Mouse (Mus musculus) forebrain, embryonic 13.5 days (tissue): Measurements from ENCODE around the gene Syt2. TPM values are rescaled to one million over a fixed set of nuclear protein-coding genes. Genes with fewer than 3 reads are reported as not detected.
A peak's percentile ranks its signal among the peaks of the same experiment; 100 is the strongest.

ENCODE experiments used
- ATAC-seq: fragments of 200-750 bp; cut with Nextera tagmentation; 2 replicates; pipeline ENCODE4 v1.8.0; 2017
- H3K27ac ChIP-seq: fragments of 300-500 bp; sonication (generic); 2 replicates; pipeline ENCODE4 v1.5.1; 2015; ENCODE audit warnings: inconsistent platforms, mild to moderate bottlenecking, moderate library complexity
- H3K27me3 ChIP-seq: fragments of 300-500 bp; sonication (generic); 2 replicates; pipeline ENCODE4 v1.6.1; 2015; ENCODE audit warnings: mild to moderate bottlenecking, inconsistent platforms
- H3K36me3 ChIP-seq: fragments of 300-500 bp; sonication (generic); 2 replicates; pipeline ENCODE4 v1.6.1; 2015; ENCODE audit warnings: mild to moderate bottlenecking, inconsistent platforms; ENCODE audit not compliant: poor library complexity, severe bottlenecking
- H3K4me1 ChIP-seq: fragments of 300-500 bp; sonication (generic); 2 replicates; pipeline ENCODE4 v1.6.1; 2015; ENCODE audit warnings: inconsistent platforms
- H3K4me2 ChIP-seq: fragments of 300-500 bp; sonication (generic); 2 replicates; pipeline ENCODE4 v1.6.1; 2015; ENCODE audit warnings: inconsistent platforms, mild to moderate bottlenecking, moderate library complexity
- H3K4me3 ChIP-seq: fragments of 300-500 bp; sonication (generic); 2 replicates; pipeline ENCODE4 v1.5.1; 2015; ENCODE audit warnings: mild to moderate bottlenecking, inconsistent platforms
- H3K9ac ChIP-seq: fragments of 300-500 bp; sonication (generic); 2 replicates; pipeline ENCODE4 v1.6.1; 2015; ENCODE audit warnings: mild to moderate bottlenecking, inconsistent platforms
- H3K9me3 ChIP-seq: fragments of 300-500 bp; sonication (generic); replicated peaks from 2 replicates; pipeline ENCODE4 v1.6.1; 2016; ENCODE audit warnings: inconsistent platforms
- WGBS: fragments of 180-500 bp; shearing (Covaris S2); methylation state at CpG from one replicate; pipeline ENCODE4 v1.1.7; 2015; 5-methylcytosine and 5-hydroxymethylcytosine counted together
- microRNA-seq: library from miRNA; unstranded; fragments of <30 nt; microRNA quantifications from one replicate; pipeline ENCODE4, GENCODE M21; 2016
- polyA plus RNA-seq: library from polyadenylated mRNA; unstranded; fragments of >200 nt; fragmentation: Nextera tagmentation; extraction: Ambion mirVana; gene quantifications from 2 replicates; pipeline ENCODE4 v1.2.1, GENCODE M21; 2015

Syt2 gene
- polyA plus RNA-seq, 1 experiment from 2014 or later = 1.1 TPM

DNA sequence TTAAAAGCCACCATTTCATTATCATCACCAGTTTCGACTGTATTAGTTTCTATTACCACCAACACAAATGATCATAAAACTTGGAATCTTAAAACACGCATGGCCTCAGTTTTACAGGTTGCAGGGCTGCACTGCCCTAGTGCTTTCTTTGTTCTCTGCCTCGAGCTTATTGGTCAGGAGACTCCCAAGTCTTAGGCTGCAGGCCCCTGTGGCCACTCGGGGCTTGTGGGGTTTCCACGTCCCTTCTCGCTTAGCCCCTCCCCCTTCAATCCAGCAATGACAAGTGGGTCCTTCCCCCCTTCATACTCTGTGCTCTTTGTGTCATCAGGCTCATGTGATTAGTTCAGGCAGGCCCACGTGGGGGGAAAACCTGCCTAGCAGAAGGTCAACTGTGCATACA is 141.6 kb downstream of the Syt2 start:
- H3K9me3 ChIP-seq = no peaks in the 10 kb centered on the region
- 46% methylated on average over 7 of the region's 7 CpGs for WGBS
- no peak overlapping the region for H3K4me2 ChIP-seq
- H3K27ac ChIP-seq = no peak overlapping the region
- H3K36me3 ChIP-seq = no peaks in the 10 kb centered on the region
- H3K27me3 ChIP-seq = no peaks in the 10 kb centered on the region
- H3K4me1 ChIP-seq = peaks cover 3% of the 10 kb centered on the region; the same call in 1 of the 2 replicates
- ATAC-seq = no peak
- H3K4me3 ChIP-seq = no peak overlapping the region
- no peak overlapping the region for H3K9ac ChIP-seq

DNA sequence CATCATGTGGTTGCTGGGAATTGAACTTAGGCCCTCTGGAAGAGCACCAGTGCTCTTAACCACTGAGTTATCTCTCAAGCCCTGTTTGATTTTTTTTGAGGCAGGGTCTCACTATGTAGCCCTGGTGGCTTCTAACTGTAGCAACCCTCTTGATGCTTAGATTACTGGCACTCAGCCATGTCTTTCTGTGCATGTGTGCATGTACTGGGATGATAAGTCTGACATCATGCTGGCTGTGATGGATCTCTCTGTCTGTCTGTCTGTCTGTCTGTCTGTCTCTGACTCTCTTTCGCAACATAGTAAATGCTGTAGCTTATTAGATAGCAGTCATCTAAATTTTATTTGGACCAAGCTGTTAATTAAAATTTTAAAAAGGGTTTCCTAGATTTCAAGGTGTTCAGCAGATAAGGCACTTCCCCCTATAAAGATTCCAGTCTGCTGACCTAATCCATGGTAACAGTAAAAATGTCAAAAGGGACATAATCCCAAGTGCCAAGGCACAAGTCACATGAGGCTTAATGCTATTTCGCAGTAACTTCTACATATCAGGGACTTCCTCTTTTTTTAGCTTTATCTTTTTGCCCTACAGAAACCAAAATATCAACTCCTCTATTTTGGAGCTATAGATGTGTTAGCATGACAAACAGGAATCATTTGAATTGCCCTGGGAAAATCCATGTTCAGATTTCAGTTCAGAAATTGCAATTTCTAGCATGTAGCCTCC is 144.4 kb downstream of the Syt2 start:
- no peak overlapping the region for H3K4me2 ChIP-seq
- H3K27me3 ChIP-seq = no peaks in the 10 kb centered on the region
- ATAC-seq = no peak
- no peak overlapping the region for H3K9ac ChIP-seq
- peaks cover 5% of the 10 kb centered on the region for H3K4me1 ChIP-seq
- no peaks in the 10 kb centered on the region for H3K9me3 ChIP-seq
- WGBS = 89% methylated on average over 2 of the region's 2 CpGs
- no peak overlapping the region for H3K27ac ChIP-seq
- no peak overlapping the region for H3K4me3 ChIP-seq
- H3K36me3 ChIP-seq = no peaks in the 10 kb centered on the region

DNA sequence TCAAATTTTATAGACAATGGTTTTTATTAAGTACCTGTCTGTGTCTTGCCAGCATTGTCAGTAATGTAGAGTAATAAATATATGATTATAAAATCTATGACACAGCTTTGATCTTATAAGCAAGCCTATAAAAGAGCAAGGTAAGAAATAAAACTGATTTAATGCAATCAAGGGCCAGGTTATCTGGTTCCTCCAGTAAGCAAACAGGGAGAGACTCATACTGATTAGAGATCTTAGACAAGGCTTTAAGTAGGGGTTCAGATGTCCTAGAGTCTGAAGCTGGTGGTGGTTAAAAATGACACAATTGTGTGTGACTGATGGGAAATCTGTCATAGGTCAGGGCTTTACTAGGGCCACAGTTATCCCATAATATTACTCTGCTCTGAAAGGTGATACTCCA is 145.0 kb downstream of the Syt2 start:
- H3K4me3 ChIP-seq = no peak overlapping the region
- ATAC-seq = no peak
- no peaks in the 10 kb centered on the region for H3K36me3 ChIP-seq
- H3K4me1 ChIP-seq = peaks cover 9% of the 10 kb centered on the region
- H3K9ac ChIP-seq = no peak overlapping the region
- H3K27me3 ChIP-seq = no peaks in the 10 kb centered on the region
- no peaks in the 10 kb centered on the region for H3K9me3 ChIP-seq
- no peak overlapping the region for H3K4me2 ChIP-seq
- H3K27ac ChIP-seq = no peak overlapping the region

GRCm38 (mm10) chr1:134796076-134796475 is 149.6 kb downstream of the Syt2 start:
- H3K36me3 ChIP-seq = peaks cover 17% of the 10 kb centered on the region
- peak overlapping the region; percentile 40; the same call in 1 of the 2 replicates for H3K27ac ChIP-seq
- H3K4me2 ChIP-seq = no peak overlapping the region
- no peak for ATAC-seq
- H3K9ac ChIP-seq = no peak overlapping the region
- WGBS = 81% methylated on average over 1 of the region's 1 CpGs
- no peaks in the 10 kb centered on the region for H3K9me3 ChIP-seq
- no peak overlapping the region for H3K4me3 ChIP-seq
- peaks cover 10% of the 10 kb centered on the region; the same call in 1 of the 2 replicates for H3K4me1 ChIP-seq
- H3K27me3 ChIP-seq = no peaks in the 10 kb centered on the region

- peaks cover 17% of the 10 kb centered on the region for H3K36me3 ChIP-seq
- H3K27me3 ChIP-seq = no peaks in the 10 kb centered on the region
- WGBS = 74% methylated on average over 3 of the region's 3 CpGs
- H3K27ac ChIP-seq = 0 out of 2 replicates have a peak overlapping the region, but pooled peaks have one; percentile 4
- peaks cover 10% of the 10 kb centered on the region; the same call in 1 of the 2 replicates for H3K4me1 ChIP-seq
- H3K4me3 ChIP-seq = no peak overlapping the region
- H3K9me3 ChIP-seq = no peaks in the 10 kb centered on the region
- H3K4me2 ChIP-seq = no peak overlapping the region
- H3K9ac ChIP-seq = no peak overlapping the region
- ATAC-seq = no peak
Measured at GRCm38 (mm10) chr1:134796536-134796935, 150.1 kb downstream of the Syt2 start.

DNA sequence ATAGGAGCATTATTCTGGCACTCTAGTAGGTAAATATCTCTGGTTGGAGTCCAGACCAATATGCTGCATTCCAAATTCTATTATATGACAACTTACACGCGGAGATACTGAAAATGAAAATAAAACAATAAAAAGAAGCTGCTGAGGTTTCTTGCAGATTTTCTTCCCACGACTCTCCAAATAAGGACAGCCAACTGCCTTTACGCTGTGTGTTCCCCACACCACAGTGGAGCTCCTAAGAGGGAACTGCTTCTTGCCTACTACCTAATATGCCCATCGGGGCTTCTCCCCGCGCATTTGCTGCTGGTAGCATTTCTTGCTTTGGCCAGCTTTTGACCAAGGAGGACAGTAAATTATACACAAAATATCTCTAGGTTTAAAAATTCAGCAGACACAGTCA is 155.3 kb downstream of the Syt2 start:
- 93% methylated on average over 7 of the region's 7 CpGs for WGBS
- peaks cover 17% of the 10 kb centered on the region for H3K36me3 ChIP-seq

DNA sequence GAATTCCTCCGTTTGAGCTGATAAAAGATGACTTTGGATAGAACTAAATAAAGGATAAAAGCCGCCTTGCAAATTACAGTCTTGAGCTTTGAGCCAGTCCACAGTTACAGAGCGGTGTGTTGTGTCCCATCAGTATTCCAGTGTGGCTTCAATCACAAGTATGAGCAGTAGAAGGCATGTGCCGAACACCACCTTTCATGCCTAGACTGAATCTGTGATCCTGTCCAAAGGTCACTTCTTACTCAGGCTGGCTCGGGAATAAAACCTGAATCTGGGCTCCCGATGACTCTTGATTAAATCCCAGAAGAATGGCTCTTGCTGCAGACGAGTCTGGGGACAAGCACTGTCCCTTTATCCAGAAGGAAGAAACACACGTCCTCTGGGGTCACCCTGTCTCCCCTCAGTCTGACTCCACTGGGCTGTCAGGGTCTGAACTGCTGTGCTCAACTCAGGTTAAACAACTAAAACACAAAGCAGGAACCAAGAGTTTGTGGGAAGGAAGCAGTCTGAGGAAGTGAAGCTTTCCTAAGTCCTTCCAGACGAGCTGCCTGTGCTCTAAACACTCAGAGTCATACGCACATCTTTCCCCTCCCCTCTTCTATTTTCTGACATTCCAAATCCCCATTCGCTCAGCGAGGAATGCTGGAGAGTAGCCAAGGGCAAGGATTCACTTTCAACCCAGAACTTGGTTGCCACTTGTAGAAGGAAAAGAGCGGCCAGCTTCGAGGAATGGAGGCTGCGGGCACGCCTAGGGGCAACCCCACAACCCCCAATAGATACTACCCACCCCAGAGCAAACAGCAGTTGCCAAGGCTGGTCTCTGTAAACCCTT is 157.0 kb downstream of the Syt2 start:
- 53% methylated on average over 16 of the region's 16 CpGs for WGBS
- Histone ChIP-seq H3K9me3 (no peaks in the 10 kb centered on the region), H3K4me3 (no peak overlapping the region), H3K27ac (no peak overlapping the region), H3K36me3 (peaks cover 13% of the 10 kb centered on the region; the same call in 1 of the 2 replicates), H3K4me1 (peaks cover 28% of the 10 kb centered on the region), H3K9ac (no peak overlapping the region), H3K4me2 (no peak overlapping the region), H3K27me3 (no peaks in the 10 kb centered on the region)
- no peak for ATAC-seq

More for the DNA sequence above, 155.3 kb downstream of the Syt2 start:
- no peak for ATAC-seq
- no peak overlapping the region for H3K9ac ChIP-seq
- H3K4me2 ChIP-seq = no peak overlapping the region
- H3K9me3 ChIP-seq = no peaks in the 10 kb centered on the region
- no peak overlapping the region for H3K4me3 ChIP-seq
- H3K27ac ChIP-seq = no peak overlapping the region
- H3K4me1 ChIP-seq = peaks cover 29% of the 10 kb centered on the region
- H3K27me3 ChIP-seq = no peaks in the 10 kb centered on the region

- H3K4me2 ChIP-seq = no peak overlapping the region
- WGBS = 27% methylated on average over 5 of the region's 5 CpGs
- ATAC-seq = no peak
- peaks cover 6% of the 10 kb centered on the region; the same call in 1 of the 2 replicates for H3K36me3 ChIP-seq
- no peak overlapping the region for H3K4me3 ChIP-seq
- no peaks in the 10 kb centered on the region for H3K9me3 ChIP-seq
- H3K27ac ChIP-seq = no peak overlapping the region
- no peak overlapping the region for H3K9ac ChIP-seq
- H3K4me1 ChIP-seq = peaks cover 28% of the 10 kb centered on the region
- no peaks in the 10 kb centered on the region for H3K27me3 ChIP-seq
Measured at GRCm38 (mm10) chr1:134804373-134804772, 157.9 kb downstream of the Syt2 start.

- no peaks in the 10 kb centered on the region for H3K36me3 ChIP-seq
- H3K4me2 ChIP-seq = no peak overlapping the region
- 55% methylated on average over 9 of the region's 9 CpGs for WGBS
- H3K9me3 ChIP-seq = no peaks in the 10 kb centered on the region
- peaks cover 28% of the 10 kb centered on the region for H3K4me1 ChIP-seq
- 0 out of 2 replicates have a peak, but pooled peaks have one; percentile 45 for ATAC-seq
- H3K4me3 ChIP-seq = no peak overlapping the region
- no peak overlapping the region for H3K9ac ChIP-seq
- H3K27me3 ChIP-seq = no peaks in the 10 kb centered on the region
- no peak overlapping the region for H3K27ac ChIP-seq
Measured at GRCm38 (mm10) chr1:134805471-134805870, 159.0 kb downstream of the Syt2 start.

Small RNA genes within 50 kb of the gene (microRNA-seq; reads per million reads assigned to microRNA genes)
- gene Gm22232 = not detected

Other genes with a start within 250 kb of the Syt2 start
- 20.3 and 20.5 TPM in 2 replicates for gene Cyb5r1, start 241.1 kb upstream of the Syt2 start, polyA plus RNA-seq
- gene Adipor1, start 231.3 kb upstream of the Syt2 start, polyA plus RNA-seq = 57.8 TPM in 2 replicates
- 34.5 and 37.0 TPM in 2 replicates for gene Klhl12, start 191.1 kb upstream of the Syt2 start, polyA plus RNA-seq
- 45.4 and 46.2 TPM in 2 replicates for gene Rabif, start 152.0 kb upstream of the Syt2 start, polyA plus RNA-seq
- gene Mgat4e, start 97.0 kb upstream of the Syt2 start, polyA plus RNA-seq = not detected in 2 replicates
- gene Kdm5b, start 86.5 kb upstream of the Syt2 start, polyA plus RNA-seq = 95.4 and 96.5 TPM in 2 replicates